ENCODE assay signal across 31 mouse cellular contexts in the genomic region with DNA sequence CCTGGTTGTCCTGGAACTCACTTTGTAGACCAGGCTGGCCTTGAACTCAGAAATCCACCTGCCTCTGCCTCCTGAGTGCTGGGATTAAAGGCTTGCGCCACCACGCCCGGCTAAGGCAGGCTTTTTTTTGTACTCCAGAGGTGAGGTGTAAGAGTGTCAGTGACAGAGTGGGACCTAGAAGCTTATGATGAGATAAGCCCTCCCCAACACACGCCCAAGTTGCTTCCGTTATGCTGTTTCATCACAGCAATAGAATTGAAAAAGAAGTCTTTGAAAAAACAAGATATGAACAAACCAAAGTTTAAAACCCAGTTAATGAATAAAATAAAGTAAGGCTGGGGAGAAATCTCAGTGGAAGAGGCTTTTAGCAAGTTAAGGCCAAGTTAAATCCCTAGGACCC.
"Had no signal": no experiment of that assay in that cellular context is flagged by ENCODE, and none has a peak within 500 bp of the region (broad histone marks: within the 10 kb centered on the region; RNA-seq: fewer than 3 reads in every experiment).

No protein-coding gene starts in this region.

- H3K4me3 ChIP-seq: left cerebral cortex, adult 2 months; limb, embryonic 10.5 days; limb, embryonic 12.5 days; limb, embryonic 13.5 days; limb, embryonic 15.5 days; liver, embryonic 12.5 days; liver, embryonic 15.5 days; lung, embryonic 15.5 days; megakaryocyte, embryonic 14.5 days; midbrain, embryonic 10.5 days; midbrain, embryonic 12.5 days; midbrain, embryonic 13.5 days; midbrain, embryonic 15.5 days; myocyte; neural tube, embryonic 12.5 days had no signal

- H3K27me3 ChIP-seq: limb, embryonic 12.5 days; limb, embryonic 13.5 days; limb, embryonic 15.5 days; liver, embryonic 12.5 days; liver, embryonic 15.5 days; lung, embryonic 15.5 days; megakaryocyte, embryonic 14.5 days; midbrain, embryonic 12.5 days; midbrain, embryonic 13.5 days; midbrain, embryonic 15.5 days; neural tube, embryonic 12.5 days had no signal

- ATAC-seq: liver, embryonic 12.5 days; liver, postnatal 0 days; lung, postnatal 0 days; midbrain, embryonic 13.5 days; midbrain, embryonic 15.5 days; midbrain, embryonic 16.5 days had no signal

- DNase-seq: left cerebral cortex, postnatal 4 days; liver; liver, postnatal 0 days; lung, adult 18-20 months; lung, adult 2 months; lung, embryonic 14.5 days; lung, postnatal 10 days; lung, postnatal 14 days; lung, postnatal 36 days; lung, postnatal 4 days; midbrain, embryonic 14.5 days had no signal

- H3K4me1 ChIP-seq: limb, embryonic 10.5 days; limb, embryonic 12.5 days; limb, embryonic 13.5 days; limb, embryonic 15.5 days; lung, embryonic 15.5 days; midbrain, embryonic 10.5 days; midbrain, embryonic 12.5 days; midbrain, embryonic 13.5 days; midbrain, embryonic 15.5 days; neural tube, embryonic 12.5 days had no signal

- H3K4me2 ChIP-seq: limb, embryonic 12.5 days; limb, embryonic 13.5 days; limb, embryonic 15.5 days; liver, embryonic 12.5 days; liver, embryonic 15.5 days; lung, embryonic 14.5 days; lung, embryonic 15.5 days; midbrain, embryonic 11.5 days; midbrain, embryonic 12.5 days; midbrain, embryonic 13.5 days; midbrain, embryonic 15.5 days; neural tube, embryonic 12.5 days had no signal

- H3K9ac ChIP-seq: limb, embryonic 12.5 days; limb, embryonic 13.5 days; limb, embryonic 15.5 days; liver, embryonic 12.5 days; liver, embryonic 14.5 days; liver, embryonic 15.5 days; liver, postnatal 0 days; lung, embryonic 14.5 days; lung, embryonic 15.5 days; midbrain, embryonic 12.5 days; midbrain, embryonic 13.5 days; midbrain, embryonic 15.5 days; neural tube, embryonic 12.5 days had no signal

- H3K27ac ChIP-seq: left cerebral cortex, adult 2 months; limb, embryonic 10.5 days; limb, embryonic 12.5 days; limb, embryonic 13.5 days; limb, embryonic 15.5 days; liver, embryonic 12.5 days; liver, embryonic 14.5 days; liver, embryonic 15.5 days; lung, embryonic 15.5 days; macrophage; midbrain, embryonic 10.5 days; midbrain, embryonic 12.5 days; midbrain, embryonic 13.5 days; midbrain, embryonic 15.5 days; neural tube, embryonic 12.5 days had no signal

- H3K9me3 ChIP-seq: limb, embryonic 10.5 days; limb, embryonic 12.5 days; limb, embryonic 13.5 days; limb, embryonic 15.5 days; liver, embryonic 12.5 days; liver, embryonic 15.5 days; lung, embryonic 15.5 days; megakaryocyte, embryonic 14.5 days; midbrain, embryonic 10.5 days; midbrain, embryonic 12.5 days; midbrain, embryonic 13.5 days; midbrain, embryonic 15.5 days; neural tube, embryonic 12.5 days had no signal
